Mouse (Mus musculus) naive thymus-derived CD4-positive, alpha-beta T cell, adult 2 months (primary cell): ENCODE results near the gene Tbc1d17.

Source experiments
- DNase-seq: peaks from one replicate; pipeline ENCODE4 v3.0.0-alpha.2; 2011; ENCODE audit warnings: low read depth

The Tbc1d17 gene

DNA sequence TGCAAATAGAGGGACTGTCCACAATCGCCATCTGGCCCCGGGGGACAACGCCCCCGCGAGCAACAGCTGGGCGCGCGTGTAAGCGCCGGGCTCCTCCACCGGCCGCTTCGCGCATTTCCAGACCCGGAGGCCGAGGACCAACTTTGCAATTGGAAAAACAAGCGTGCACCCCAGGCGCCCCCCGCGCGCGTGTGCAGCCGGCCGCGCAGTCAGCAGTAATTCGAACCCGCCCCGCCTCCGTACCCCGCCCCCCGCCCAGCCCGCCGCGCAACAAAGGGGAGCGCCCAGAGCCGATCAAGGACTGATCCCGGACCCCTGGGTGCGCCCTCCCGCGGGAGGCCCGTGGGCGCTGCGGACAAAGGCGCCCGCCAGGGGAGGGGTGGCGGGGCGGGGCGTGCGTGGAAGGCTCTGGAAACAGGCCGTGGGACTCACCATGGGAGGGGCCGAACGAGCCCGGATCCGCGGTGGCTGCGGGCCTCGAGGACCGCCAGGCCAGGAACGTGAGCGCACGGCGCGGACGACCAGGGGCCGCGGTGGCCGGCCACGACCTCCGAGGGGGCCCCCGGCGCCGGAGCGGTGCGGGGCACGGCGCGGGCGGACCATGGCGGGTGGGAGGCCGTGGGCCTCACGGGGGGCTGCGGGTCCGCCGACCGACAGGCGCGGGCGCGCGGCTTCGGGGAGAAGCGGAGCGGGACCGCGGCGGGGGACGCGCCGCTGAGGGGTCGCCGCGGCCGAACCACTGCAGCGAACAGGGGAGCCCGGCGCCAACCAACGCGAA lies 20.2 kb upstream of the Tbc1d17 start:
- peak; percentile 57 for DNase-seq

DNA sequence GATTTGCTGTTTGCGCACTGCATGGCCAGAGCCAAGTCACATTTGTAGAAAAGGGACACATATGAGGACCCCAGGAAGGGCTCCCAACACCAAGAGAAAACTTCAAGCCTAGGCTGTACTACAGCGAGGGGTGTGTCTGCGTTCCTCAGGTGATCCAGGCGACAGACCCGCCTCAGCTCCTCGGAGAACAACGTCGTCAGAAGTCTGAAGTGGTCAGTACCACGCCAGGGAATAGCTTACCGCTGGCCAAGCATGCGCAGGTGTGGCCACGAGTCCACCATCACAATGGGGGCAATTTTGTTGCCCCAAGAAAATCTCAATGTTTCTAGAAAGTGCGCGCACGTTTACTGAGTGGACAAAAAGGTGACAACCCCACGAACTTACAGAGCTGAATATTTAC lies 19.6 kb upstream of the Tbc1d17 start:
- DNase-seq, result no peak

DNA sequence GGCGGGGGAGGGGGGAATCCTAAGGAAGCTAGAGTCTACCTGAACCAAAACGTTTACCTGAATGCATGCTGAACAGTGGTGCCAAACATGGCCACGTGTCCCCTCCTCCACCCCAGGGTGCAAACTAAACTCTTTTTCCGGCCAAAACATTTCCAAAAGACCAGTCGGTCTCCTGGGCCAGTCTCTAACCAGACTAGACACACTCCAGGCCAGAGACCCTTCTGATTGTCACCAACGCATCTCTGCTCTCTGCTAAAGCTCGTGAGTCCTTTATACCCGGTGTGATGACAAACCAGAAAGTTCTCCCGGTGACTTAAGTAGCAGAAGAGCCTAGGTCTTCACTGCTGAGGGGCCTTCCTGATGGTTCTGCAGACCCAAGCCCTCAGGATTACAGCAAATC lies 18.9 kb upstream of the Tbc1d17 start:
- DNase-seq, result no peak

DNA sequence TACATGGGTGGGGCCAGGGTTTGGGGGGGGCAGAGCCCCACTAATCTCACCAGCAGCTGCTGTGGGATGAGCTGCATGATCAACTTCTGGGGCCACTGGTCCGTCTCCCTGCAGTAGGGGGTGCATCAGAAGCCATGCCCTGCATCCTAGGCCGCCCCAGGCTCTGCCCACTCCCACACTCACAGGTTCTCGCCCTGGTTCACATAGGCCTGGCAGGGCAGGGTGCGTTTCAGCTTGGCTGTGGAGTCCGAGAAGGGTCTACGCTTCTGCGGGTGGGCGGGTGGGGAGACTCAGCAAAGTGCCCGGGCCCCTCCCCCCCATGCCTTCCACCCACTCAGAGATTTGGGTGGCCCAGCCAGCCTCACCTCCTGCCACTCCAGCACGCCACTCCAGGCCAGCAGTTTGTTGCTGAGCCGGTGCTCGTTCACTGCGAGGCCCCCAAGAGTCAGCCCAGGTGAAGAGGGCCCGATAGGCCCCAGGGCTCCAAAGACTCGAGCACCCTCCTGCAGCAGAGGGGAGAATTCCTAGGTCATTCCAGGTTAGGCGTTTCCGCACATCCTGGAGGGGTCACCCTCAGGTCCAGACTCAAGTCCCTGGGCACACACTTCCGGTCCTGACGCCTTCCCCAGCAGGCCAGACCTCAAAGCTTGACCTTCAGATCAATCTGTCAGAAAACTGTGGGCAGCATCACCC lies 18.3 kb upstream of the Tbc1d17 start:
- DNase-seq, result no peak

DNA sequence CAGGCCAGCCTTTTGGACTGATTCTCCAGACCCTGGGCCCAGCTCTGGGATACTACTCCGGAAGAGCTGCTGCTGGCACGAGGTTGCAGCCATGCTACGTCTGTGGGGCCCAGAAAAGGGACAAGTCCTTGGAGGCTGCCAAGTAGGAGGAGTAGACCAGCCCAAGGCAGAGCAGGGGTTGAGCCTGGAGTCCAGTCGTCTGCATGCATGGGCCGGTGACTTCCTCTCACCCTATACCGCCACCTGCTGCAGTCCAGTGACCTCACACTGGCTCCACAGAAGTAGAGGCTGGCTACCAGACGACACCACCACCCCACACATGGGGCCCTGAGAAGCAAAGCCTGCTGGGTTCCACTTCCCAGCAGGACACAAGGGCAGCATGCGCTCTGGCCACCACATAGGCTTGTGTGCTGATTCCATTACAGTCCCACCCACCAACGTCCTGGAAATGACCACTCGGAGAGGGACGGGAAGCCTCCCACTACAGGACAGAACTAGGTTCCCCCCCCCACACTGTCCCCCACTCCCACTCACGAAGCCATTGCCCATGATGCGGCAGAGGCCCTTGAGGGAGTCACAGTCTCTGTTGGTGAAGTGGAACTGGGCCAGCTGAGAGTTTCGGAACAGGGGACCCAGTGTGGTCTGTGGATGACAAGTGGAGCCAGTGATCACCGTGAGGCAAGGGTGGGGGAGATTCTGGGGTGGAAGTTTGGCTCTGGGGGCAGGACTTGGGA lies 17.6 kb upstream of the Tbc1d17 start:
- no peak for DNase-seq

DNA sequence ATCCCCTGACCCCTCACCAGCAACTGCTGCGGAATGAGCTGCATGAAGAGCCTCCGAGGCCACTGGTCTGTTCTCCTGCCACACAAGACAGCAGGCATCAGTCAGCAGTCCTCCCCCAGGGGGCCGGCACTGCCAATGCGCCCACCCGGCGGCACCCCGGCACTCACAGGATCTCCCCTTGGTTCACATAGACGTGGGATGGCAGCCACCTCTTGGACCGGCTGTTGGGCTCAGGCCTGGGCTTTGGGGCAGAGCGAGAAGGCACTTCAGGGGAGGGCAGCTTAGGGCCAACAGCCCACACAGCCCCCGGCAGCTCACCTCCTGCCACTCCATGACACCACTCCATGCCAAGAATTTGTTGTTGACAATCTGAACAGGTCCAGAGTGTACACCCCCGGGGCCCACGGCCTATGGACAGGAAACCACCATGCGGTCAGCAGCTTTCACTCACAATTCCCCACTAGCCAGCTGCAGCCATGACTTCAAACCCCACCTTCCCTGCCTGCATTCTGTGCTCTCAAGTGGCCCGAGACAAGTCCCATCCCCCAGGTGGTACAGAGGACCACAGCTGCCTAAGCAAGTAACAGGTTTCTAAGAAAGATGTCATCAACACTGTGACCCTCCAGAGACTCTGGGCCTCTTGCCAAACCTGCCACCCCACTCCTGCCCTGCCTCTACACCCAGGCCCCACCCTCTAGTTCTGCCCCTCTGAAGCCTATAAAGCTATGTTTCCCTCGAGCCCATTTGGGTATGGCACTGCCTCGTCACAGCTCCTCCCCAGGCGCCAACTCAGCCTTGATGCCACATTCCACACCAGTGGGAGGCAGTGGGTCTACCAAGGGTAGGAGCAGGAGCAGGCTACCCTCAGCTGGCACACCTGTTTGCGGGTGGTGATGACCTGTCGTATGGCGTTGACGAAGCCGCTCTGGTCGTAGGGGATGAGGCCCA lies 16.0 kb upstream of the Tbc1d17 start:
- DNase-seq, result no peak

DNA sequence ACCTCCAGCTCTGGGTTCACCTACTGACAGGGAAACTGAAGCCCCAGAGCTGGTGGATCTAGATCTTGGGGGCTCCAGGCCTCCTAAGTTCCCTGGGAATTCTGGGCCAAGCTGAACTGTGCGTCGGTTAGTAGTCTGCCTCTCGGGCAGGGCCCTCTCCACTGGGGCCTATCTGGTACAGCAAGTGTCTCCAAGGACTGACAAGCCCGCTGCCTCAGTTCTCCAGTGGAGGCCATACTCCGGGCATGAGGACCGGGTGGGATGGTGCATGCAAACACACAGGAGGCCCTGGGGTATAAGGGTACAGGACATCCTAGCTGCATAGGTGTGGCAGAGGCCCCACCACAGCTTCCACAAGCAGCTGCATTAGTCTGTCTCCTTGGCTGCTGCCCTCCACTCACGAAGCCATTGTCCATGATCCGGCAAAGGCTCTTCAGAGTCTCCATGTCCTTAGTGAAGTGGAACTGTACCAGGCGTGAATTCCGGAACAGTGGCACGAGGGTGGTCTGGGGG lies 15.2 kb upstream of the Tbc1d17 start:
- DNase-seq, result no peak

DNA sequence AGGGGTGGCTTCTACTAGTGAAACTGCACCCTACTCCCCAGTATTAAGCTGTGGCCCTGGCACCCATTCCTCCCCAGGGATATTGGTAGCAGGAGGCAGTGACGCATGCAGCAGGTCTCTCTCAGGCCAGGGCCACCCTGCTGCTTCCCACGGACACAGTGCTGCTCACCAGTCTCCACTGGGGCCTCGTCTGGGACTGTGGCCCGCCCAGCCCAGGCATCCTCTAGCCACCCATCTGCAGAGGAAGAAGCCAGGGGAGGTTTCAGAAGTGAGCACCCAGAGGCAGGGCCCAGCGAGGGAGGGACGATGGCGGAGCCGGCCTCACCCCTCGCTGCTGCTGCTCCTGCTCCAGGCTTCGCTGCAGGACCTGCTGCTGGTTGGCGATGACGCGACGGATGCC lies 14.3 kb upstream of the Tbc1d17 start:
- DNase-seq, result no peak

DNA sequence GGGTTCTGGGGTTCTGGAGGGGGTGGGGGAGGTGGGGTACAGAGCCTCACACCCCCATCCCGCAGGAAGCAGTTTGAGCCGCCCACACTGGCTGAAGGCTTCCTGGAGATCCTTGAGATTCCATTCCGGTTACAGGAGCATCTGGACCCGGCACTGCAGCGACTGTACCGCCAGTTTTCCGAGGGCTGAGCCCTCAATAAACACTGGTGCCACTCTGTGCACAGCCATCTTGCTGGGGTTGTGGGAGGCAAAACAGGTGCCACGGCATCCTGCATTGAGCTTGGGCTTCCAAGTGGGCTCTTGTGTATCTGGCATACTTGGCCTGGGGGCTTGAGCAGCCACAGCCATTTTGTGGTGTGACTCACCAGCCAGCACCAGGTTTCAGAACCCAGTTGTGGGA lies 13.6 kb upstream of the Tbc1d17 start:
- no peak for DNase-seq

DNA sequence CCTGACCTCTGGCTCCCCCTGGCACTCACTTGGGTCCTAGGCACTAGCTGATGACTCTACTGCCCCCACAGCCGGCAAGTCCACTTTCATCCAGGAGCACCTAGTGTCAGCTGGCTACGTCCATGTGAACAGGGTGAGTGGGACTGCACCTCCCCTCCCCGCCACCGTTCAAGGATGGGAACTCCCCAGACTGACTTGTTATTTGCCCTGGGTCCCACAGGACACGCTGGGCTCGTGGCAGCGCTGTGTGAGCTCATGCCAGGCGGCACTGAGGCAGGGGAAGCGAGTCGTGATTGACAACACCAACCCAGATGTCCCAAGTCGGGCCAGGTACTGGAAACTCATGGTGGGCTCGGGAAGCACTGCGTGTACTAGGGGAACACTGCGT lies 12.5 kb upstream of the Tbc1d17 start:
- no peak for DNase-seq

DNA sequence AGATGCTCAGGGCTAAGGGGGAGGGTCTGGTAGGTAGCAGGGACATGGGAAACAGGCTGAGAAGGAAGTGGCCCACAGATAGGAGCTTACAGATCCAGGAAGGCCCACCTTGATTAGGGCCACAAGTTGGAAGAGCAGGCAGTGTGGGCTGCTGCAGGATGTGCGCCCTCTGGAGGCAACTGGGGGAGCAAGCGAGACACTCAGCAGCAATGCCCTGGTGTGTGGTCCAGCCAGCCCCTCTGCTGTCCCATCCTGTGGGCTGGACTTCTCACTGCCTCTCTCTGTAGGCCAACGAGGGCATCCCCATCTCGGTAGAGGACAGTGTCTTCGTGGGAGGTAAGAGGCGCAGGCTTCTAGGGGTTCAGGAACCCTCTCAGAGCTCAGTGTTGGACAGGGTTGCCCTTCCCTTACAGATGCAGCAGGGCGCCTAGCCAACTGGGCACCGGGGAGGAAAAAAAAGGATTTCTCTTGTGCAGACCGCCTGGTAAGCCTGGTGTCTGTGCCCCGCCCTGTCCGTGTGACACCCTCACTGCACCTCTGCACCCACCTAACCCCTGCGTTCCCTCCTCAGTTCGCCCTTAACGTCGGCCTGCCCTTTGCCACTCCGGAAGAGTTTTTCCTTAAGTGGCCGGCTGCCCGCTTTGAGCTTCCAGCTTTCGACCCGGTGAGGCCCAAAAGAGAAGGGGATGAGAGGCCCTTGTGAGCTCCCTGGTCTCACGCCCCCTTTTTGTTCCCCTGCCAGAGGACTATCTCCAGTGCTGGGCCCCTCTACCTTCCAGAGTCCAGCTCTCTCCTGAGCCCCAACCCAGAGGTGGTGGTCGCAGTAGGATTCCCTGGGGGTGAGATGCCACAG lies 11.9 kb upstream of the Tbc1d17 start:
- peak; percentile 76 for DNase-seq

DNA sequence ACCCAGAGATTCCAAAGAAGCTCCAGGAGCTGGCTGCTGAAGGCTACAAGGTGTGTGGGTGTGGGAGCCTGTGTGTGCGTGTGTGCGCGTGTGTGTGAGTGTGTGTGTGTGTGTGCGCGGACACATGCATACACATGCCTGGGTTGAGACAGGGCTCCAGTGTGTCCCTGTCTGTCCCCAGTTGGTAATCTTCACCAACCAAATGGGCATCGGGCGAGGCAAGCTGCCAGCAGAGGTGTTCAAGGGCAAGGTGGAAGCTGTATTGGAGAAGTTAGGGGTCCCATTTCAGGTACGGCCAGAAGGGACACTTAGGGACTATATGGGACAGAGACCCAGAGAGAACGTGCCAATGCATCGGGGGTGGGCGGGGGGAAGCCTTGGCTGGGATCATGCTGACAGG lies 11.0 kb upstream of the Tbc1d17 start:
- DNase-seq, result no peak

DNA sequence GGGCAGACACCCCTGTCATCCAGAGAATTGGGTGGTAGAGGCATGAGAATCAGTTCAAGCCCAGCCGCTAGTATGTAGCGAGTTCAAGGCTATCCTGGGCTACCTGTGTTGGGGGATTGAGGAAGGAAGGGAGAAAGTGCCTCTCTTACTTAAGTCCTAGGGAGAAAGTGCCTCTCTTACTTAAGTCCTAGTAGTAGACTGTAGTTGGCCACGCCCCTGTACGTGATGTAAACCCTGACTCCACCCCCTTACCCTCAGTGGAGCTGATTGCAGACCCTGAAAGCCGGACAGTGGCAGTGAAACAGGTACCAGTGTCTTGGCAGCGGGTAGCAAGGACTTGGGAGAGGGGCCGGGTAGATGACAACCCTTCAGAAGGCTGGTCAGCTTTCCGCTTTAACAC lies 9.0 kb upstream of the Tbc1d17 start:
- DNase-seq, result peak; percentile 59

DNA sequence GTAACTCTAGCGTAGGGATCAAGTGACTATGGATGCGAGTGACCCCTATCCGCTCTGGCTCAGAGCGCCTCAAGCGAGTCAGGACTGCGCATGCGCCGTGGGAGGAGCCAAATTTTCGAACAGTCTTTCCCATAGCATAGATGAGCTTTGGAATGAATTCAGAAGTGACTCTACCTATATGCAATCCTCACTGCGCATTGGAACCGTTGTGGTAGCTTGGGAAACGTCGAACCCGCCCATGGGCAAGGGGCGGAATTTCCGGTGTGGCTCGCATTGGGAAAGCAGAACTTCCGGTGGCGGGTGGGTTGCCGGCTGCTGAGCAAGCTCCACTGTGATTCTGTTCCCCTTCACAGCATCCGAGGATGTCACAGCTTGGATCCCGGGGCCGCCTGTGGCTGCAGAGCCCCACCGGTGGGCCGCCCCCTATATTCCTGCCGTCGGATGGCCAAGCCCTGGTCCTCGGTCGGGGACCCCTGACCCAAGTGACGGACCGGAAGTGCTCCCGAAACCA lies 8.2 kb upstream of the Tbc1d17 start, which contains the start of gene Pnkp:
Gene Pnkp, plus strand, starts transcription at position 98 of the 511 bp plus-strand sequence.
- DNase-seq, result peak; percentile 92

DNA sequence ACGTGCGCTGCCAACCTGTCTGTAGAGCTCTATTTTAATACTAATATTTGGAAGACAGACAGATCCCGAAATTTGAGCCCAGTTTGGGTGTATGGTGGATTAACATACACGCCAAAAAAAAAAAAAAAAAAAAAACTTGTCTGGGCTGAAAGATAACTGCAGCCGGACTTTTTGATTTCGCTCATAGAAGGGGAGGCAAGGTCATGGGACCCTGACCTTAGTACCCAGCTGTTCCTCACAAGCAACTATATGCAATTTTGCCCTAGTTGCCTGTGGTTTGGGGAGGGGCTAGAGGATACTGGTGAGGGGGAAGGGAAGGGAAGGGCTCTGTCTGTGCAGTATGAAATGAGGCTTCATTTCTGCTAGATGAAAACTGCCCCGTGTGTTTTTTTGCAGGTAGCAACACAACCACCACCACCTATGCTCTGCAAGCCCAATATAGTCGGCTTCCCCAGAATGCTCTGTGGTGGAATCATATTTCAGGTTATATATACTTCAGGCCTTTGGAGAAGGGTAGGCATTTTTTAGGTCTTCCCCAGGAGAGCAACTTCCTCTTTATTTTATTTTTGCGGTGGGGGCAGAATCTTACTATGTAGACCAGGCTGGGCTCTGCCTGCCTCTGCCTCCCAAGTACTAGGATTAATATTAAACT lies 7.5 kb upstream of the Tbc1d17 start:
- DNase-seq, result peak; percentile 44

DNA sequence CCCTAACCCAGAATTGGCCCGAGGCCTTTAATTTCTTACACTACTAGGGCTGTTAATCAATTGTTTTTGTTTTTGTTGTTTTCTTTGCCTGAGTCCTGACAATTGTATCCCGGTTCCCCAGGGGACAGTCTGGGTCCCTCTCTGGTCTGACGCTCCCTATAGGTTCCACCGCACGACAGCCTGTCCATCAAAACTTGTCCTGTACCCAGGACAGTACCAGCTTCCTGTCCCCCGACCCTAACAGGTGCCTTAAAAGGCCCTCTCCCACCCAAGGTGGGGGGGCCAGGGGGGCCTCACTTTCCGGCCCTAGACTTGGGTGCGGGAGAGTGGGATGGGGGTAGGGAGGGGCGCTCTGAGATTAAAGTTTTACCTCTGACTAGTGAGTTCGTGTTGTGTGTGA lies 6.2 kb upstream of the Tbc1d17 start:
- DNase-seq, result no peak

DNA sequence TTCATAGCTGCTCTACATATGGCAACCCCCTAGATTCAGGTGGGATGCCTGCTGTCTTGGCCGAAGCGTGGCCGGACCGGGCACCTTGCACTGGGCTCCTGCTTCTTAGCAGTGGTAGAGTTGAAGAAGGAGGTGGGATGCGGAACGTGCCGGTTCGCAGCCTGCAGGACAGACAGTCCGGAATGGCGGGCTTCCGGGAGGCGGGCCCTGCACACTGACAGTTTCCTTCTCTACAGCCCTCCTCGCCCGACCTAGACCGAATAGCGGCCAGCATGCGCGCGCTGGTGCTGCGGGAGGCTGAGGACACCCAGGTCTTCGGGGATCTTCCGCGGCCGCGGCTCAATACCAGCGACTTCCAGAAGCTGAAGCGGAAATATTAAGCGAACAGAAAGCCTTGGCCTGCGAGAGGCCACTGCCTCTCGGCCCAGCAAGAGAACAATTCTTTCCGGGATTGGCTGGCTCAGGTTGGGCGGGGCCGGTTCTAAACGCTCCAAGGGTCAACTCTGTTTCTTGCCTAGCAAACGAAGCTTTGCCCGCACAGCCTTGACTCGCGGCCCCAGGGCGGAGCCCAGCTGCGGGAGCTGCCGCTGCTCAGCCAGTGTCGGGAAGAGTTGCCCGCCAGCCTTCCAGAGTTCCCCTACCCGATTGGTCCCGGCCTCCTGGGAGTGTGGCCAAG lies 5.6 kb upstream of the Tbc1d17 start:
- DNase-seq, result peak; percentile 78

DNA sequence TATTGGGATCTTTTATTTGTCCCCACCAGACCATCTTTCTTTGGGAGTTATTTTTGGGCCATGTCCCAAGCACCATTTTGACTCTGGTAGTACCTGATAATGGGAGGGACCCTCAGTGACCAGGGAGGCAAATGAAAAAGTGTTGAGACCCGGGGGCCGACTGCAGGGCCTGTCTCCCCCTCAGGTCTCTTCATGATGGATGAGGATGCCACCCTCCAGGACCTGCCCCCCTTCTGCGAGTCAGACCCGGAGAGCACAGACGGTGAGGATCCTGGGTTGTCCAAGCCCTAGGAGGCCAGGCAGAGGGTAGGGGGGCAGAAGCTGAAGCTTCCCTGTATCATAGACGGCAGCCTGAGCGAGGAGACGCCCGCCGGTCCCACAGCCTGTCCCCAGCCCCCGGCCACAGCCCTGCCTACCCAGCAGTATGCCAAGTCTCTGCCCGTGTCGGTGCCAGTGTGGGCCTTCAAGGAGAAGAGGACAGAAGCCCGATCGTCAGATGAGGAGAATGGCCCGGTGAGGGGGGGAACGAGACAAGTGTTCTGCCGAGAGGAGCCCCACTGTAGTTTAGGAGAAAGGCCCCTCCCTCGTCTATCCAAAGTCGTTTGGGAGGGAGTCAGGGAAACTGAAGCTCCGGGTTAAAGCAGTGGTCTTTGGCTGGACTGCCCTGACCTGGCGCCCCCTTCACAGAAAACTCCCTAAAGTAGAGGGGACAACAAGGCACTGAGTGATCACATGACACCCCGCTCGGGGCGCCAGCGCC lies 4.9 kb upstream of the Tbc1d17 start:
- DNase-seq, result no peak

DNA sequence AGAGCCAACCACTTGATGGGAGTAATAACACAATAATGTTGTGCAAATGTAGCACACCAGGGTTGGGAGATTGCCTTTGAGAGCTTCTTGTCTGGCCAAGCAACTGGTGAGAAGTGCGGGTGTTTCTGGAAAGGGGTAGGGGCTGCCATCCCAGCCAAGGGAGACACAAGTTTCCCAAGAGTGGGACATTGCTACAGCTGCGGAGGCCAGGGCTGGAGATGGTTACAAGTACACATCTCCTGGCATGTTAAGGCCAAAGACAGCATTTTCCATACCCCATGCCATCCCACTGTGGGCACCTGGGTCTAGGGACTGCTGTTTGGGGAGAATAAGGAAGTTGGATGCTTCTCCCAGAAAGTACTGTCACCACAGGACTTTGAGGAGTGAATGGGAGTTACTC lies 4.2 kb upstream of the Tbc1d17 start:
- no peak for DNase-seq
